Mouse (Mus musculus) induced T-regulatory cell, adult 2 months (primary cell): Measurements from ENCODE around the gene Hook2.

ENCODE experiments used
- DNase-seq: peaks from one replicate; pipeline ENCODE4 v3.0.0-alpha.2; 2012; ENCODE audit warnings: low read depth

The Hook2 gene

DNA sequence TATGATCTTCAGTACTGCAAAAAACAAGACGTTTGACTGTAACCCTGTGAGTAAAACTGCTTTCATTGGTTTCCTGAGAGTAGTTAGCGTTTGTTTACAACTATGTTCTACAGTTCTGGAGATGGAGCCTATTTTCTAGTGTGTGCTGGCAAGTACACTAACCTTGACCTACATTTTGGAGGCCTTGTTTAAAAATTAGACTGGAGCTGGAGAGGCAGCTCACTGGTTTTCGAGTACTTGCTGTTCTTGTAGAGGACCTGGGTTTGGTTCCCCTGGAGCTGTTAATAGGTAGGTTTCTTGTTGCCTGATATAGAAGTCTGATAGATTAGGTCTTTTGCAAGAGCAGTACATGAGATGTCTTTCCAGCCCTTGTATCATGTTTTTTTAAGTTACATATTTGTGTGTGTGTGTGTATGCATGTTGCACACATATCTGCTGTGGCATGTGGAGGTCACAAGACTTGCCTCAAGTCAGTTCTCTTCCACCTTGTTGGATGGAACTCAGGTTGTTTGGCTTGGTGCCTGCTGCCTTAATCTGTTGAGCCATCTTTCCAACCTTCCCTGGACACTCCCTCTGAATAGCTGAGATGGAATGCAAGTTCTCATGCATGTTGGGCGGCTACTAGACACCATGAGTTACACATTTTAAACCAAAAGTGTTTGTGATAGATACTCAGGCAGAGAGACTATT, 42.4 kb downstream of the Hook2 start:
- no peak for DNase-seq

- no peak for DNase-seq
Observed at GRCm38 (mm10) chr8:85033867-85034266, 43.5 kb downstream of the Hook2 start.

GRCm38 (mm10) chr8:85034764-85035163, 44.4 kb downstream of the Hook2 start:
- DNase-seq = peak; percentile 95

GRCm38 (mm10) chr8:85035165-85035727, 44.8 kb downstream of the Hook2 start:
- no peak for DNase-seq

DNA sequence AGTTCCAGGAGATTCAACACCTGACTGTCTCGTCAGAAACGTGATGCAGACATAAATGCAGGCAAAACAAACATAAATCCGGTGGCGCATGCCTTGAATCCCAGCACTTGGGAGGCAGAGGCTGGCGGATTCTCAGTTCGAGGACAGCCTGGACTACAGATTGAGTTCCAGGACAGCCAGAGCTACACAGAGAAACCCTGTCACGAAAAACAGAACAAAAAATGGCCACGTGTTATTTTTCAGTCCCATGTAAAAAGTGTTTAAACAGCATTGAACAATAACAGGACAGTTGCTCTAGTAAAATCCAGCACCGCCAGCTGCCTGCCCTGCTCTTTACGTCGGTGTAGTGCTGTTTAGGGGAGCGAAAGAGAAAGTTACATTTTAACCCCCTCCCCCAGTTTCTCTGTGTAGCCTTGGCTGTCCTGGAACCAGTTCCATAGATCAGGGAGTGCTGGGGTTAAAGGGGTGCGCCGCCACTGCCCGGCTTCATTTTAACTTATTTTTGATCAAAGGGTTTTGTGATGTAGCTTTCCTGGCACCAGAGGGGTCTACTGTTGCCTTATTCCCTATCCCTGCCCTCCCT, 45.4 kb downstream of the Hook2 start:
- peak; percentile 74 for DNase-seq

DNA sequence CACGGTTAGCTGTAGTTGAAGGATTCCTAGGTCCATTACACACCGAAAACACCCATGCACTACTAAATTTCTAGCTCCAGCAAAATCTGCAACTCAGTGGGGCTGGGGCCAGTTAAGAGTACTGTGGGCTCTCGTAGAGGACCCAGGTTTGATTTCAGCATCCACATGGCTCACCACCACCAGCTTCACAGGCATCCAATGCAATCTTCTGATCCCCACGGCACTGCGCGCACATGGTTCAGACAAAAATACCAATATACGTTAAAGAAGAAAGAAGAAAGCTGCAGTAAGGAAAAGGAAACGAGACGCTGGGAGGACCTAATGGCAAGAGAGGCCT, 45.9 kb downstream of the Hook2 start:
- DNase-seq = no peak

DNA sequence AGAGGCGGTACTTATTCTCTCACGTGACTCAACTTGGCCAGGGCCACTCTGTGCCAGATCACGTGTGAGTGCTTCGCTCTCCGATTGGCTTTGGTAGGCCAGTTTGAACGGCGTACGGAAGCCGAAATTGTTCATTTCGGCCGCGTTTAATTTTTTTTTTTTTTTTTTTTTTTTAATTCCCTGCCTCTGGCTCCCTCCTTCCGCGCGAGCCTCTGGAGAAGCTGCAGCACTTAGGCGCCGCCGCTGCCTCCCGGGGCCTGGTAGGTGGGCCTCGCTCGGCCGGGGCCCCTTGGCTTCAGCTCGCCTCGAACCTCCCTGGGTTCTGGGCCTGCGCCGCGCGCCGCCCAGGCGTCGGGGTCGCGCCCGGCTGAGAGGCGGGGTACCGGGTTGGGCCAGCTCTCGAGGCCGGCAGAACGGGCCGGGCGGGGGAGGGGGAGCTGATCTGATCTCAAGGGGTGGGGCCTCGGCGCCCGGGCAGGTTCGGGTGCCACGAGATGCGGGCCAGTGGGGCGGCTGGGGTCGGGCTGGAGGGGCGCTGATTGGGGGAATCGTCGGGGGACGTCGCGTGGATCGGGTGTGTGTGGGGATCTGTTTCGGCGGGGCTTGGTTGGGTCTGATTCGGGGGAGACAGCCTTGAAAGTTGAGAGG, 46.4 kb downstream of the Hook2 start, which contains the start of gene Tnpo2:
Gene Tnpo2, plus strand, starts transcription at position 198 of the 648 bp plus-strand sequence.
- DNase-seq = peak; percentile 96

DNA sequence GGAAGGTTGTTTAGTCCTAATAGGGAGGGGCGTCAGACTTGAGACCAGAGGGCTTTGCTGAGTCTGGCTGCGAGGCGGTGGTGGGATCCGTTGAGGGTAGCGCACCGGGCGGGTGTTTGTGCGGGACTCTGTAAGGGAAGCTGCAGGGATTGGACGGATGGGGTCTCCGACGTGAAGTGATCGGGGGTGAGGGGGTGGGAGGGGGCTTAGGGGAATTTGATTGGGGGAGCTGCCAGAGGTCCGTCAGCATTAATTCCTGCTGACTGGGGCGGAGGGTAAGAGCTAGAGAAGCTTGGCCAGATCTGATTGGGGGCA, 46.9 kb downstream of the Hook2 start:
- DNase-seq = no peak

- peak; percentile 76 for DNase-seq
Observed at GRCm38 (mm10) chr8:85037681-85038531, 47.5 kb downstream of the Hook2 start.

GRCm38 (mm10) chr8:85043619-85044018, 53.2 kb downstream of the Hook2 start:
- no peak for DNase-seq
